Mouse (Mus musculus) E14TG2a.4 (cell line): ENCODE results near the gene Zmpste24.

ENCODE experiments used
- H3K27me3 ChIP-seq: 2 replicates; pipeline ENCODE4 v1.6.1; 2014; ENCODE audit warnings: low read length, control low read depth; ENCODE audit not compliant: insufficient read depth
- H3K36me3 ChIP-seq: 2 replicates; pipeline ENCODE4 v1.6.1; 2014; ENCODE audit warnings: low read length, control low read depth; ENCODE audit not compliant: insufficient read depth
- H3K4me1 ChIP-seq: replicated peaks from 2 replicates; pipeline ENCODE4 v1.6.1; 2014; ENCODE audit warnings: low read depth, low read length, control low read depth
- H3K4me3 ChIP-seq: replicated peaks from 2 replicates; pipeline ENCODE4 v1.5.1; 2014; ENCODE audit warnings: mild to moderate bottlenecking, low read length
- H3K9me3 ChIP-seq: 2 replicates; pipeline ENCODE4 v1.6.1; 2014; ENCODE audit warnings: low read length, control low read depth
- CTCF ChIP-seq: conservative IDR thresholded peaks from 2 replicates; pipeline ENCODE4 v1.5.1; 2014; ENCODE audit warnings: low read length
- NANOG ChIP-seq: IDR thresholded peaks from 2 replicates; pipeline ENCODE4 v1.6.1; 2014; ENCODE audit warnings: borderline replicate concordance, low read length, mixed read lengths
- POU5F1 ChIP-seq: IDR thresholded peaks from 2 replicates; pipeline ENCODE4 v1.6.1; 2014; ENCODE audit warnings: low read length, borderline replicate concordance

Gene Zmpste24

GRCm38 (mm10) chr4:121097650-121098378 is at the start of gene Zmpste24:
TSS of gene Zmpste24 (minus strand) at chr4:121098241.
- Histone ChIP-seq H3K36me3 (peaks cover 26% of the 10 kb centered on the region), H3K9me3 (peaks cover 10% of the 10 kb centered on the region)

DNA sequence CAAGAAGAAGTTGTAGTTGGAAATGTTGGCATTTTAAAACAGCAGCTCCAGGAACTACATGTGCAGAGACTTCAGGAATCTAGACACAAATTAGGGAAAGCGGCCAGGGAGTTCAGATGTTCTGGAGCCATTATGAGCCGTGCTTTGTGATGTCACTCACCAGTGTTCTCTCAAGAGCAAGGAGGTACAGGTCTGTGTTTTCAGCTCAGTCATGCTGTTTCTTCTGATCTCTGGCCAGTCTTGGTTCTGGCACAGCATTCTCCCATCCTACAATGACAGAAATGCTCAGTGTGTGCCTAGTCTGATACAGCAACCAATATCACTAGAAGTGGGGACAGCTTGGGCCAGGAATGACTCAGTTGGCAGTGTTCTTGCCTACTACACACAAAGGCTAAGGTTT is 11.1 kb upstream of the Zmpste24 start, which contains the start of gene Tmco2:
TSS of gene Tmco2 (minus strand) at position 101 of the 400 bp plus-strand sequence.
- H3K36me3 ChIP-seq: no peaks in the 10 kb centered on the region
- no peaks in the 10 kb centered on the region for H3K27me3 ChIP-seq
- TF ChIP-seq NANOG (no peak), CTCF (no peak), POU5F1 (no peak)
- H3K4me3 ChIP-seq: no peak within 1 kb of the TSS
- 0 out of 2 replicates have a peak, but pooled peaks cover 3% of the 10 kb centered on the region for H3K4me1 ChIP-seq
- H3K9me3 ChIP-seq: no peaks in the 10 kb centered on the region

More at GRCm38 (mm10) chr4:121097650-121098378, at the start of gene Zmpste24:
- TF ChIP-seq NANOG (no peak), POU5F1 (no peak), CTCF (no peak)
- H3K27me3 ChIP-seq: no peaks in the 10 kb centered on the region
- peak within 1 kb of the TSS; percentile 98 for H3K4me3 ChIP-seq
- H3K4me1 ChIP-seq: peaks cover 13% of the 10 kb centered on the region

- TF ChIP-seq CTCF (no peak), NANOG (no peak), POU5F1 (no peak)
- H3K9me3 ChIP-seq: peaks cover 12% of the 10 kb centered on the region; the same call in 1 of the 2 replicates
- H3K36me3 ChIP-seq: no peaks in the 10 kb centered on the region
- peaks cover 3% of the 10 kb centered on the region for H3K4me1 ChIP-seq
- H3K4me3 ChIP-seq: no peak overlapping the region
- no peaks in the 10 kb centered on the region for H3K27me3 ChIP-seq
Observed at GRCm38 (mm10) chr4:121103304-121103703, 5.3 kb upstream of the Zmpste24 start.

DNA sequence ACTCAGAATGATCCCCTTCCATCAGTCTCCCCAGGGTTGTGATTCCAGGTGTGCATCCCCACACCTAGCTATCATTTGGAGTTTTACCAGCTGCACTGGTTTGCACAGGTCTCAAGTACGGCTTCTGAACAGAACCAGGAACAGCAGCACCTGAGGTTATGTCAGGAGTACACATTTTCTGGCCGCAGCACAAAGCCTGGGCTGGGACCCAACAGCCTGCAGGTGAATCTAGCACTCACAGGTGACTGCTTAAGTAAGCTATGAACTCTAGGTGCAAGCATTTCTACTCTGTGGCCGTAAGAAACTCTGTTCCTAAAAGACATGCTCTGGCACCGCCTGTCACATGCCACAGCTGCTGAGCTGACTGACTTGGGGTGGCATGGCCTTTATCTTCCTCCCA is 7.8 kb downstream of the Zmpste24 start:
- H3K27me3 ChIP-seq: no peaks in the 10 kb centered on the region
- H3K9me3 ChIP-seq: peaks cover 10% of the 10 kb centered on the region
- no peak overlapping the region for H3K4me3 ChIP-seq
- peaks cover 82% of the 10 kb centered on the region for H3K36me3 ChIP-seq
- H3K4me1 ChIP-seq: no peaks in the 10 kb centered on the region
- TF ChIP-seq CTCF: no peak
- TF ChIP-seq POU5F1: no peak
- no peak for TF ChIP-seq NANOG

DNA sequence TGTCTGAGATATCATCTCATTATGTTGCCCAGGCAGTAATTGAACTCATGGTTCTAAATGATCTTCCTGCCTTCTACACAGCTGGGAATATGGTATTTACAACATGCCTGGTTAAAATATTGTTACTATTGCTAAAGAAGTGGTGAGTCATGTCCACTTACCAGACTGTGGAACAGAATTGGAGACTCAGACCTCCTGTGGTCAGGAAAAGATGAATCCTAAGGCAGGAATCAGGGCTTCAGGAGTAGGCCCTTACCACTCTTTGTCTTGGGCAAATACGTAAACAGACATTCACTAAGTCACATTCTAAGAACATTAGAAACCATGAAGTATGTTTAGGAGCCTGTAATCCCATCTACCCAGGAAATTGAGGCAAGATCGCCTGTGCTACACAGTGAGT is 9.3 kb downstream of the Zmpste24 start:
- Histone ChIP-seq H3K4me1 (no peaks in the 10 kb centered on the region), H3K9me3 (peaks cover 10% of the 10 kb centered on the region), H3K4me3 (no peak overlapping the region), H3K27me3 (no peaks in the 10 kb centered on the region), H3K36me3 (peaks cover 78% of the 10 kb centered on the region)
- no peak for TF ChIP-seq CTCF
- no peak for TF ChIP-seq NANOG
- TF ChIP-seq POU5F1: no peak

GRCm38 (mm10) chr4:121084506-121084905 is 13.5 kb downstream of the Zmpste24 start:
- Histone ChIP-seq H3K4me1 (no peaks in the 10 kb centered on the region), H3K27me3 (no peaks in the 10 kb centered on the region), H3K9me3 (no peaks in the 10 kb centered on the region), H3K36me3 (peaks cover 80% of the 10 kb centered on the region), H3K4me3 (no peak overlapping the region)
- no peak for TF ChIP-seq NANOG

- Histone ChIP-seq H3K9me3 (no peaks in the 10 kb centered on the region), H3K36me3 (peaks cover 88% of the 10 kb centered on the region), H3K27me3 (no peaks in the 10 kb centered on the region), H3K4me3 (no peak overlapping the region), H3K4me1 (no peaks in the 10 kb centered on the region)
- TF ChIP-seq NANOG: no peak
- no peak for TF ChIP-seq POU5F1
- TF ChIP-seq CTCF: no peak
Observed at GRCm38 (mm10) chr4:121080395-121080794, 17.6 kb downstream of the Zmpste24 start.

- H3K4me3 ChIP-seq: no peak overlapping the region
- peaks cover 87% of the 10 kb centered on the region for H3K36me3 ChIP-seq
- H3K4me1 ChIP-seq: no peaks in the 10 kb centered on the region
- no peaks in the 10 kb centered on the region for H3K27me3 ChIP-seq
- H3K9me3 ChIP-seq: no peaks in the 10 kb centered on the region
- TF ChIP-seq POU5F1 (no peak), CTCF (no peak), NANOG (no peak)
Observed at GRCm38 (mm10) chr4:121077915-121078646, 20.0 kb downstream of the Zmpste24 start.

DNA sequence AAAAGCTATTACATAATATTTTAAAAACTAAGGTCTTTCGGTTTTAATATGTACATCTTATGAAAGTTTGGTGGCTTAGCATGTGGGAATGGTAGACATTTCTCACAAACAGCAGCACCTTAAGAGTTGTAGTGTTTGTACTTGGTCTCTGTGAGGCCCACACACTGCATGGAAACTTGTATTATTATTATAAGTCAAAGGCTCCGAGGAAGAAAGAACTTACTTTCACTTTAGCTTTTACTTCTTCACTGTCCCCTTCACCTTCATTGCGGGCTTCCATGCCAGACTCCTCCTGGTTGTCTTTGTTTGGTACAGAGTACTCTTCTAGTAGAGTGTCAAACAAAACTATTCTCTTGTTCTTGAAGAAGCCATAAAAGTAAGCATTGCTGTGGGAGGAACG is 23.8 kb downstream of the Zmpste24 start:
- Histone ChIP-seq H3K36me3 (peaks cover 57% of the 10 kb centered on the region), H3K9me3 (no peaks in the 10 kb centered on the region), H3K27me3 (no peaks in the 10 kb centered on the region), H3K4me1 (no peaks in the 10 kb centered on the region), H3K4me3 (no peak overlapping the region)
- TF ChIP-seq NANOG (no peak), CTCF (no peak), POU5F1 (no peak)
